Mouse (Mus musculus): ENCODE results near the gene Itga6. TPM values are rescaled to one million over a fixed set of nuclear protein-coding genes. Genes with fewer than 3 reads are reported as not detected.

Gene Itga6
- total and polyA plus RNA-seq, 3 experiments: 0.38 to 2.6 (median 1.1) TPM

DNA sequence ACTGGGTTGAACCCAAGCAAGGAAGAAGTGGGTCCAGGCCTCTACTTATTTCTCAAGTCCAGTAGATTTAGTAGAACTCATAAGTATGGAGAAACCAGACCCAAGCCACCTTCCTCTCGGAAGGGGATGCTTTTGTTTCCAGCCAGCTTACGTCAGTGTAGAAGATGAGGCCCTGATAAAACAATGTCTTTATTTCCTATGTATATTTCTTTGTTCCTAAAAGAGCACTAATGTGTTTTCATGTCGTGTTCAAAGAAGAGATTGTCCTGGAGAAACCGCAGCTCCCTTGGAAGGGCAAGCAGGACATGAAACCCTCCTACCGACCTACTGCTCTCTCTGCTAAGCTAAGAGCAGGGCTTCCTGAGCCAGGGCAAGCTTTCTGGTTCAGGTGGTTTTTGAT lies 20.6 kb downstream of the Itga6 start:
- 0 out of 2 replicates have a peak, but pooled peaks cover 5% of the 10 kb centered on the region for H3K27me3 ChIP-seq (ENCODE audit: insufficient read depth, low read length)
- TF ChIP-seq TAL1 (conservative IDR thresholded peaks at IDR 0.05; ENCODE audit: low read depth, low read length) (no peak), GATA2 (IDR thresholded peaks at IDR 0.05; ENCODE audit: borderline replicate concordance, low read depth, low read length) (no peak), POLR2AphosphoS5 (IDR thresholded peaks at IDR 0.05; ENCODE audit: insufficient replicate concordance, low read depth, low read length) (no peak), GATA1 (IDR thresholded peaks at IDR 0.05; ENCODE audit: borderline replicate concordance, low read length) (no peak), CTCF (IDR thresholded peaks at IDR 0.05; ENCODE audit: low read depth, low read length) (no peak)
- no peaks in the 10 kb centered on the region for H3K4me1 ChIP-seq (ENCODE audit: insufficient read depth, low read depth, low read length)
- DNase-seq (ENCODE audit: low spot score) (no peak), ATAC-seq (ENCODE audit: extremely low read depth, insufficient number of reproducible peaks, low FRiP score, poor library complexity, severe bottlenecking) (no peak)
- no peaks in the 10 kb centered on the region for H3K36me3 ChIP-seq (replicated peaks)
- no peaks in the 10 kb centered on the region for H3K9me3 ChIP-seq (replicated peaks)
- H3K4me3 ChIP-seq (ENCODE audit: low read depth, low read length): no peak overlapping the region

DNA sequence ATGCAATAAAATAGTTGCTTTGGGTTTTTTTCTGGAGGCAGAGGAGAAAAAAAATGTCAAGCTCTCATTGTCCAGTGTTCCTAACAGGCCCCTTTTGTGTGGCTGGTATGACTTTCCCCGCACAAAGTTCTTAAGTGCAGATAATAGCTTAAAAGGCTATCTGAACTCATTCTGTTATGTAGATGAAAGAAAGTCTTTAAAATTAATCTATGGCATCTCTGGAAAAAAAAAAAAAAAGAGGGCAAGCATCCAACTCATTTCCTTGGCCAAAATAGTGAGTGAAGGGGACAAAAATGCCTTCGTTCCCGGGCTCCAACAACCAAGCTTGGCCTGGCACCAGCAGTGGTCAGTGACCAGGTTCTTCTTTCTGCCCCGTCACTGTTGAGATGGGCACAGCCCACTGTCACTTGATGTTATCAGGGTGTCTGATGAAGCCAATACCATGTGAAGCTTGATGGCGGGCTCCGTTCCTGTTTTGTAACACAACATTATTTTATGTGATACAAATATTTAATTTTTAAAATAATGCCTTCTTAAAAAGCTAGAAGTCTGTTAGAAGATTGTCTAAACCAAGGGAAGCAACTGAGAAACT lies 21.7 kb downstream of the Itga6 start:
- H3K9me3 ChIP-seq (replicated peaks): no peaks in the 10 kb centered on the region
- DNase-seq (ENCODE audit: low spot score) (no peak), ATAC-seq (ENCODE audit: extremely low read depth, insufficient number of reproducible peaks, low FRiP score, poor library complexity, severe bottlenecking) (no peak)
- no peak overlapping the region for H3K4me3 ChIP-seq (ENCODE audit: low read depth, low read length)
- TF ChIP-seq GATA2 (IDR thresholded peaks at IDR 0.05; ENCODE audit: borderline replicate concordance, low read depth, low read length) (no peak), POLR2AphosphoS5 (IDR thresholded peaks at IDR 0.05; ENCODE audit: insufficient replicate concordance, low read depth, low read length) (no peak), GATA1 (IDR thresholded peaks at IDR 0.05; ENCODE audit: borderline replicate concordance, low read length) (no peak), CTCF (IDR thresholded peaks at IDR 0.05; ENCODE audit: low read depth, low read length) (no peak), TAL1 (conservative IDR thresholded peaks at IDR 0.05; ENCODE audit: low read depth, low read length) (no peak)
- H3K36me3 ChIP-seq (replicated peaks): no peaks in the 10 kb centered on the region
- H3K4me1 ChIP-seq (ENCODE audit: insufficient read depth, low read depth, low read length): no peaks in the 10 kb centered on the region
- H3K27me3 ChIP-seq (ENCODE audit: insufficient read depth, low read length): peaks cover 6% of the 10 kb centered on the region

DNA sequence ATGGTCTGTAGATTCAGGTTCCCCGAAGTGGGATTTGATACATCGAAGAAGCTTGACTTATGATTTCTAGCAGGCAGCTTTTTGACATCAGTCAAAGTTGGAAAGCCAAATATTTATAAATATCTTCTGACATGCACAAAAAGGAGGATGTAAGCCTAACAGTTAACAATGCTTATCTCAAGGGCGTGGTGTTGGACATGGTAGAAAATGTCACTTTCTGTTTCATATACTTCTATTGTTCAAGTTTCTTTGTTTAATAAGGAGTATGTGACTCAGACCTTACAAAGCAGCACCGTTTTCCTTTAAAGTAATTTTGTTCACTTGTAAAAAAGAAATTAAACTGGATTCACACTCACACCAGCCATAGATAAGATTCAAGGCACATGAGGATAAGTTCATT lies 26.3 kb downstream of the Itga6 start:
- Histone ChIP-seq H3K4me3 (ENCODE audit: low read depth, low read length) (no peak overlapping the region), H3K9me3 (replicated peaks) (no peaks in the 10 kb centered on the region), H3K27me3 (ENCODE audit: insufficient read depth, low read length) (peaks cover 6% of the 10 kb centered on the region), H3K4me1 (ENCODE audit: insufficient read depth, low read depth, low read length) (no peaks in the 10 kb centered on the region), H3K36me3 (replicated peaks) (no peaks in the 10 kb centered on the region)
- TF ChIP-seq POLR2AphosphoS5 (IDR thresholded peaks at IDR 0.05; ENCODE audit: insufficient replicate concordance, low read depth, low read length): no peak
- TF ChIP-seq CTCF (IDR thresholded peaks at IDR 0.05; ENCODE audit: low read depth, low read length): no peak
- no peak for TF ChIP-seq GATA2 (IDR thresholded peaks at IDR 0.05; ENCODE audit: borderline replicate concordance, low read depth, low read length)
- no peak for TF ChIP-seq GATA1 (IDR thresholded peaks at IDR 0.05; ENCODE audit: borderline replicate concordance, low read length)
- no peak for TF ChIP-seq TAL1 (conservative IDR thresholded peaks at IDR 0.05; ENCODE audit: low read depth, low read length)
- ATAC-seq (ENCODE audit: extremely low read depth, insufficient number of reproducible peaks, low FRiP score, poor library complexity, severe bottlenecking) (no peak), DNase-seq (ENCODE audit: low spot score) (no peak)

DNA sequence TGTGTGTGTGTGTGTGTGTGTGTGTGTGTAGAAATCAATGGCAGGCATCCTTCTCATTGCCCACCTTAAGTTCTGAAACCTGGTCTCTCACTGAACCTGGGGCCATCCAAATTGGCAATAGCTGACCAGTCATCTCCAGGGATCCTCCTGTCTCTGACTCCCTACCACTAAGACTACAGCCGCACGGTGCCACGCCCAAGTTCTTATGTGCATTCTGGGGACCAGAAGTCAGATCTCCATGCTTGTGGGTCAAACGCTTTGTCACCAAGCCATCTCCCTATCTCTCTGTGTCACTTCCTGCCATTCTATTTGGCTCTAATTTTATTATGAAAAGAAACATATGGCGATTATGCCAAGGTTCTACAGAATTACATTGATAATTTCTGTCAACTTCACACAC lies 28.3 kb downstream of the Itga6 start:
- Histone ChIP-seq H3K4me3 (ENCODE audit: low read depth, low read length) (no peak overlapping the region), H3K4me1 (ENCODE audit: insufficient read depth, low read depth, low read length) (no peaks in the 10 kb centered on the region), H3K27me3 (ENCODE audit: insufficient read depth, low read length) (peaks cover 6% of the 10 kb centered on the region), H3K36me3 (replicated peaks) (no peaks in the 10 kb centered on the region), H3K9me3 (replicated peaks) (no peaks in the 10 kb centered on the region)
- ATAC-seq (ENCODE audit: extremely low read depth, insufficient number of reproducible peaks, low FRiP score, poor library complexity, severe bottlenecking) (no peak), DNase-seq (ENCODE audit: low spot score) (no peak)
- TF ChIP-seq TAL1 (conservative IDR thresholded peaks at IDR 0.05; ENCODE audit: low read depth, low read length) (no peak), GATA2 (IDR thresholded peaks at IDR 0.05; ENCODE audit: borderline replicate concordance, low read depth, low read length) (no peak), POLR2AphosphoS5 (IDR thresholded peaks at IDR 0.05; ENCODE audit: insufficient replicate concordance, low read depth, low read length) (no peak), GATA1 (IDR thresholded peaks at IDR 0.05; ENCODE audit: borderline replicate concordance, low read length) (no peak), CTCF (IDR thresholded peaks at IDR 0.05; ENCODE audit: low read depth, low read length) (no peak)

DNA sequence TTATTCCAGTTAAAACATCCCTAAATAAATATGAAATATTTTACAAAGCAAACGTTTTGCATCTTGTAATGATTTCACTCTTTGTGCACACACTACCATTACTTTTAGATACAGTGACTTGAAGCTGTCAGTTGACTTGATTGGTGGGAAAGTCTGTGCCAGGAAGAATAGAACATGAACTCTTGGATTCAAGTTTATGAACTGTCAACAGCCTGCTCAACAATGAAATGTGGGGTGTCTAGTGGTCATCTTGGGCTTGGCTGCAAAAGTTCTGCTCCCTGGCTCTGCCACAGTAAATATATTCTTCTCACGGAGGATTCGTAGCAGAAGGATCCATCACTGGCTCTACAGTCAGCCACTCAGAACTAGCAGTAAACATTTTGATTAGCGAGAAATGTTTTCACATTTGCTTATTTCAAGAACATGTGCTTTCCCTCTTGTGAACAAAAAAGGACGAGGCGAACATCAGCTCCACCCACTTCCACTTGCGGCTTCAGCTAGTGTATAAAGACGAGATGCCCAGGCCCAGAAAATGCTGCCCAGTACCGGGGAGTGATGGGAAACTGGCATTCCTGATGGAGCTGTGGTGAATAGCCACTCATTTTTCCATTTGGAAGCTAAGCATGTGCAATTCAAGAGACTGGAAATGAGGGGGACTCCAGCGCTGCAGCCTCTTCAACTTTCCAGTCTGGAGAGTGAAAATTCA lies 29.0 kb downstream of the Itga6 start:
- Histone ChIP-seq H3K27me3 (ENCODE audit: insufficient read depth, low read length) (peaks cover 6% of the 10 kb centered on the region), H3K9me3 (replicated peaks) (no peaks in the 10 kb centered on the region), H3K4me3 (ENCODE audit: low read depth, low read length) (no peak overlapping the region), H3K36me3 (replicated peaks) (no peaks in the 10 kb centered on the region), H3K4me1 (ENCODE audit: insufficient read depth, low read depth, low read length) (no peaks in the 10 kb centered on the region)
- DNase-seq (ENCODE audit: low spot score) (no peak), ATAC-seq (ENCODE audit: extremely low read depth, insufficient number of reproducible peaks, low FRiP score, poor library complexity, severe bottlenecking) (no peak)
- TF ChIP-seq GATA1 (IDR thresholded peaks at IDR 0.05; ENCODE audit: borderline replicate concordance, low read length) (no peak), TAL1 (conservative IDR thresholded peaks at IDR 0.05; ENCODE audit: low read depth, low read length) (no peak), POLR2AphosphoS5 (IDR thresholded peaks at IDR 0.05; ENCODE audit: insufficient replicate concordance, low read depth, low read length) (no peak), GATA2 (IDR thresholded peaks at IDR 0.05; ENCODE audit: borderline replicate concordance, low read depth, low read length) (no peak), CTCF (IDR thresholded peaks at IDR 0.05; ENCODE audit: low read depth, low read length) (no peak)

DNA sequence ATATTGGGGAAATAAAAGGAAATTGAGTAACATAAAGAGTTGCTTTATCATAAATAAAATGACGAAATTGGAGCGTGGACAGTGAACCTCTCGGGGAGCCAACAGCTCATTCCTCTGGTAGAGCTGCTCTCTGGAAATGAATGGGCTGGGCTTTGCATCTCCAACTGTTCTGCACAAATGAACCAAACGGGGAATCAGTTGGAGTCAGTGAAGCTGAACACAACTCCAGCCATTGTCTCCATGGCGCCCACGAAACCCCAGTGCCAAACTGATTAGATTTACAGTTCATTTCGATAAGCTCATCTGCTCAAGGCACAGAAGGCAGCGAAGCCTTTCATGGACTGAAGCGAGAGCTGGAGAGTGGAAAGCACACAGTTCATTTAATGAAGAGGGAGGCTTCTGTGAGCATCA lies 29.8 kb downstream of the Itga6 start:
- Histone ChIP-seq H3K4me3 (ENCODE audit: low read depth, low read length) (no peak overlapping the region), H3K27me3 (ENCODE audit: insufficient read depth, low read length) (peaks cover 6% of the 10 kb centered on the region), H3K4me1 (ENCODE audit: insufficient read depth, low read depth, low read length) (no peaks in the 10 kb centered on the region), H3K36me3 (replicated peaks) (no peaks in the 10 kb centered on the region), H3K9me3 (replicated peaks) (no peaks in the 10 kb centered on the region)
- TF ChIP-seq TAL1 (conservative IDR thresholded peaks at IDR 0.05; ENCODE audit: low read depth, low read length) (no peak), POLR2AphosphoS5 (IDR thresholded peaks at IDR 0.05; ENCODE audit: insufficient replicate concordance, low read depth, low read length) (no peak), CTCF (IDR thresholded peaks at IDR 0.05; ENCODE audit: low read depth, low read length) (no peak), GATA1 (IDR thresholded peaks at IDR 0.05; ENCODE audit: borderline replicate concordance, low read length) (no peak), GATA2 (IDR thresholded peaks at IDR 0.05; ENCODE audit: borderline replicate concordance, low read depth, low read length) (no peak)
- DNase-seq (ENCODE audit: low spot score) (no peak), ATAC-seq (ENCODE audit: extremely low read depth, insufficient number of reproducible peaks, low FRiP score, poor library complexity, severe bottlenecking) (no peak)
